Mouse (Mus musculus) cerebellum, postnatal 10 days (tissue): ENCODE data around the gene Smok2a.
"Not testable (repeated sequence)": the region's sequence is repeated elsewhere in the genome, so short reads cannot be mapped to it uniquely, and the experiment has no call there.

Experiments used
- DNase-seq, 2 experiments: peaks; one replicate each; pipeline ENCODE4 v3.0.0; 2021; ENCODE audit warnings: mixed read lengths in 2 of 2

Gene Smok2a

GRCm38 (mm10) chr17:13220888-13221287 is at the start of gene Smok2a:
Gene Smok2a, plus strand, starts transcription at chr17:13221188.
- no peak for DNase-seq

GRCm38 (mm10) chr17:13173578-13173977 is 47.4 kb upstream of the Smok2a start:
- not testable (repeated sequence) for DNase-seq

GRCm38 (mm10) chr17:13174029-13174428 is 47.0 kb upstream of the Smok2a start:
- peak in 1 of 2 experiments; percentile 28 for DNase-seq

GRCm38 (mm10) chr17:13175609-13176008 is 45.4 kb upstream of the Smok2a start:
- DNase-seq, result not testable (repeated sequence)

GRCm38 (mm10) chr17:13177796-13178195 is 43.2 kb upstream of the Smok2a start:
- not testable (repeated sequence) for DNase-seq

- DNase-seq, result not testable (repeated sequence)
These were observed 42.0 kb upstream of the Smok2a start for GRCm38 (mm10) chr17:13179021-13179420.

- DNase-seq, result not testable (repeated sequence)
These were observed 40.5 kb upstream of the Smok2a start for GRCm38 (mm10) chr17:13180491-13180890.

- DNase-seq, result not testable (repeated sequence)
These were observed 38.3 kb upstream of the Smok2a start for GRCm38 (mm10) chr17:13182712-13183111.

GRCm38 (mm10) chr17:13184514-13184913 is 36.5 kb upstream of the Smok2a start:
- peak in 1 of 2 experiments; percentile 18 for DNase-seq

- not testable (repeated sequence) for DNase-seq
These were observed 34.4 kb upstream of the Smok2a start for GRCm38 (mm10) chr17:13186541-13186940.

GRCm38 (mm10) chr17:13187621-13188020 is 33.4 kb upstream of the Smok2a start:
- DNase-seq, result peak; percentile 34 to 54

- DNase-seq, result not testable (repeated sequence)
These were observed 32.1 kb upstream of the Smok2a start for GRCm38 (mm10) chr17:13188846-13189245.

GRCm38 (mm10) chr17:13190836-13191583 is 30.0 kb upstream of the Smok2a start:
- DNase-seq, result not testable (repeated sequence)

- DNase-seq, result peak; percentile 37 to 43
These were observed 24.5 kb upstream of the Smok2a start for GRCm38 (mm10) chr17:13196486-13196885.

GRCm38 (mm10) chr17:13198812-13199211 is 22.2 kb upstream of the Smok2a start:
- DNase-seq, result not testable (repeated sequence)

- peak; percentile 48 to 61 for DNase-seq
These were observed 21.0 kb upstream of the Smok2a start for GRCm38 (mm10) chr17:13199880-13200409.

GRCm38 (mm10) chr17:13201551-13201950 is 19.4 kb upstream of the Smok2a start:
- DNase-seq, result not testable (repeated sequence)

GRCm38 (mm10) chr17:13202453-13203107 is 18.4 kb upstream of the Smok2a start:
- DNase-seq, result not testable (repeated sequence)

- not testable (repeated sequence) for DNase-seq
These were observed 15.7 kb upstream of the Smok2a start for GRCm38 (mm10) chr17:13205247-13205646.

GRCm38 (mm10) chr17:13206491-13206890 is 14.5 kb upstream of the Smok2a start:
- no peak for DNase-seq

GRCm38 (mm10) chr17:13208460-13208859 is 12.5 kb upstream of the Smok2a start:
- not testable (repeated sequence) for DNase-seq

- peak in 1 of 2 experiments; percentile 19 for DNase-seq
These were observed 8.7 kb upstream of the Smok2a start for GRCm38 (mm10) chr17:13212136-13212850.

GRCm38 (mm10) chr17:13214169-13214568 is 6.8 kb upstream of the Smok2a start:
- no peak for DNase-seq
